Mouse (Mus musculus) forebrain, postnatal 0 days (tissue): ENCODE data around the gene Cdh22. TPM values are rescaled to one million over a fixed set of nuclear protein-coding genes. Genes with fewer than 3 reads are reported as not detected.

ENCODE experiments used
- ATAC-seq: fragments of 200-750 bp; cut with Nextera tagmentation; 2 replicates; pipeline ENCODE4 v1.8.0; 2017; ENCODE audit warnings: mild to moderate bottlenecking, moderate library complexity
- DNase-seq: peaks from one replicate; pipeline ENCODE4 v3.0.0-alpha.2; 2015
- H3K27ac ChIP-seq: fragments of 300-500 bp; sonication (generic); 2 replicates; pipeline ENCODE4 v1.5.1; 2014; ENCODE audit warnings: low read depth, mild to moderate bottlenecking, antibody characterized with exemption, low read length, moderate library complexity, mixed read lengths
- H3K27me3 ChIP-seq: fragments of 300-500 bp; sonication (generic); 2 replicates; pipeline ENCODE4 v1.6.1; 2014; ENCODE audit warnings: mild to moderate bottlenecking, low read length, mixed read lengths; ENCODE audit not compliant: insufficient read depth
- H3K36me3 ChIP-seq: fragments of 300-500 bp; sonication (generic); 2 replicates; pipeline ENCODE4 v1.6.1; 2014; ENCODE audit warnings: mild to moderate bottlenecking, moderate library complexity; ENCODE audit not compliant: insufficient read depth
- H3K4me1 ChIP-seq: fragments of 300-500 bp; sonication (generic); 2 replicates; pipeline ENCODE4 v1.6.1; 2014; ENCODE audit warnings: antibody characterized with exemption; ENCODE audit not compliant: insufficient read depth
- H3K4me2 ChIP-seq: fragments of 300-500 bp; sonication (generic); 2 replicates; pipeline ENCODE4 v1.6.1; 2014; ENCODE audit warnings: low read depth, mild to moderate bottlenecking, moderate library complexity
- H3K4me3 ChIP-seq: fragments of 300-500 bp; sonication (generic); 2 replicates; pipeline ENCODE4 v1.5.1; 2014; ENCODE audit warnings: low read depth, low read length, mixed read lengths
- H3K9ac ChIP-seq: fragments of 300-500 bp; sonication (generic); 2 replicates; pipeline ENCODE4 v1.6.1; 2014; ENCODE audit warnings: mild to moderate bottlenecking
- H3K9me3 ChIP-seq: fragments of 300-500 bp; sonication (generic); 2 replicates; pipeline ENCODE4 v1.6.1; 2016; ENCODE audit warnings: low read length
- CTCF ChIP-seq: sonication (generic); IDR thresholded peaks from 2 replicates; pipeline ENCODE4 v1.5.1; 2016; ENCODE audit warnings: antibody characterized with exemption, control low read depth, low read depth
- WGBS: fragments of 180-500 bp; shearing (Covaris S2); extraction: QIAGEN DNeasy Blood & Tissue Kit; methylation state at CpG from one replicate; pipeline ENCODE4 v1.1.7; 2014; 5-methylcytosine and 5-hydroxymethylcytosine counted together
- polyA plus RNA-seq: library from polyadenylated mRNA; unstranded; fragments of >200 nt; fragmentation: Nextera tagmentation; extraction: Ambion mirVana; gene quantifications from 2 replicates; pipeline ENCODE4 v1.2.1, GENCODE M21; 2015
- total RNA-seq: library from RNA; depleted of rRNA; stranded (reverse); fragments of >200 nt; gene quantifications from 2 replicates; pipeline ENCODE4 v1.2.3, GENCODE M21; 2014

The Cdh22 gene
- total and polyA plus RNA-seq, 2 experiments from 2014 or later, result 10.4 to 24.6 TPM

DNA sequence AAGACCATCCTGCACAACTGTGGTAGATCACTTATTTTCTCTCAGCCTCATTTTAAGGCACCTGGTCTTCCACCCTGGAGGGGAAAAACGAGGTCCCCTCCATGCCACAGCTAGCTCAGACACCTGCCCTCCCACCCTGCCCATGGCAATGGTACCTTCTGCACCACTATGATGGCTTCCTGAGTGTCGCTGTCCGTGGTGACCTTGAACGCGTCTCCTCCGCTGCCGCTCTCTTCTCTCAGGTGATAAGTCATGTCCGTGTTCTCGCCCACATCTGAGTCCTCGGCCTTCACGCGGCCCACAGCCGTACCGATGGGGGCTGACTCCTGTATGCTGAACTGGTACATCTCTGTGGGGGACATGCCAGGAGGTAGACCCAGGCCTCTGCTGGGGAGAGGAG is 91.2 kb downstream of the Cdh22 start:
- Histone ChIP-seq H3K27ac (no peak overlapping the region), H3K4me2 (no peak overlapping the region), H3K4me3 (no peak overlapping the region), H3K9ac (no peak overlapping the region), H3K36me3 (no peaks in the 10 kb centered on the region), H3K4me1 (no peaks in the 10 kb centered on the region), H3K27me3 (no peaks in the 10 kb centered on the region), H3K9me3 (no peaks in the 10 kb centered on the region)
- no peak for DNase-seq
- 87% methylated on average over 14 of the region's 14 CpGs for WGBS
- no peak for TF ChIP-seq CTCF
- ATAC-seq, result no peak

DNA sequence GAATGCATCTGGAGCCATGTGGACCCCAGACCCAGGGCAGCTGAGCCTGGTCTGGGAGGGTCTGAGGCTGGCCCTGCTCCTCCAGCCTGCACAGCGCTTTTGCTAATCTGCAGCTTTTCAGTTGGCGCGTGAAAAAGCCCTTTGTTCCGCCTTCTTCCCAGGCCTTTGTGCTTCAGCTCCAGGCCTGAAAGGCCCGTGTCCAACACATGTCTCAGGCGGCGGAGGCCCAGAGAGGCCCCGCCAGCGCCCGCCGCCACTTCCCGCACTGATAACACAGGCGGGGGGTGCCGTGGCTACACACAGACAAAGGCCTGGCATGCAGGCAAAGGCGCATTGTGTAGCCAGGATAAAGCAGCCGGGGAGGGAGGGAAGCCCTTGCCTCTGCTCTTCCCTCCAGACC is 98.6 kb downstream of the Cdh22 start:
- H3K4me2 ChIP-seq, result no peak overlapping the region
- no peak for TF ChIP-seq CTCF
- 8% methylated on average over 16 of the region's 16 CpGs for WGBS
- H3K9me3 ChIP-seq, result no peaks in the 10 kb centered on the region
- H3K4me1 ChIP-seq, result no peaks in the 10 kb centered on the region; the same call in 1 of the 2 replicates
- peak; percentile 71 for ATAC-seq
- peak overlapping the region; percentile 66 for H3K27ac ChIP-seq
- DNase-seq, result peak; percentile 65
- H3K9ac ChIP-seq, result peak overlapping the region; percentile 35; the same call in 1 of the 2 replicates
- no peaks in the 10 kb centered on the region for H3K36me3 ChIP-seq
- no peak overlapping the region for H3K4me3 ChIP-seq
- no peaks in the 10 kb centered on the region for H3K27me3 ChIP-seq

DNA sequence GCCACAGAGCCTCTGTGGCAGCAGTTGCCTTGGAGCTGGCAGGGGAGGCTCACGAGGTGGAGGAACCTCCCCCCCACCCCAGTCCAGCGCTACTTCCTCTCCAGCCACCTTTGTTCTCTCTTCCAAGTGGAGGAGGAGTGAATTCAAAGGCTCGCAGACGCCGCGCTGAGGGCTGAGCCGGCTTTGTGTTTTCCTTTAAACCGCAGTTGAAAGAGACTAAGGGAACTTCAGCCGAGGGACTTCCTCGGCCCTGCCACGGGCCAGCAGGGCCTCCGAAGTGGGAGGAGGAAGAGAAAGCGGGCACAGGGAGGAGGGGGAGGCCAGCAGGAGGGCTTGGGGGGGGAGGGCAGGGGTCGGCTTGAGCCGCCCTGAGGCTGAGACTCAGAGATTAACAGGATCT is 101.1 kb downstream of the Cdh22 start:
- 3% methylated on average over 15 of the region's 15 CpGs for WGBS
- no peaks in the 10 kb centered on the region for H3K27me3 ChIP-seq
- TF ChIP-seq CTCF, result no peak
- H3K4me3 ChIP-seq, result no peak overlapping the region
- no peak overlapping the region for H3K9ac ChIP-seq
- H3K4me2 ChIP-seq, result no peak overlapping the region
- ATAC-seq (peak; percentile 48), DNase-seq (peak; percentile 39)
- no peaks in the 10 kb centered on the region for H3K9me3 ChIP-seq
- H3K27ac ChIP-seq, result no peak overlapping the region
- no peaks in the 10 kb centered on the region for H3K36me3 ChIP-seq
- no peaks in the 10 kb centered on the region; the same call in 1 of the 2 replicates for H3K4me1 ChIP-seq

DNA sequence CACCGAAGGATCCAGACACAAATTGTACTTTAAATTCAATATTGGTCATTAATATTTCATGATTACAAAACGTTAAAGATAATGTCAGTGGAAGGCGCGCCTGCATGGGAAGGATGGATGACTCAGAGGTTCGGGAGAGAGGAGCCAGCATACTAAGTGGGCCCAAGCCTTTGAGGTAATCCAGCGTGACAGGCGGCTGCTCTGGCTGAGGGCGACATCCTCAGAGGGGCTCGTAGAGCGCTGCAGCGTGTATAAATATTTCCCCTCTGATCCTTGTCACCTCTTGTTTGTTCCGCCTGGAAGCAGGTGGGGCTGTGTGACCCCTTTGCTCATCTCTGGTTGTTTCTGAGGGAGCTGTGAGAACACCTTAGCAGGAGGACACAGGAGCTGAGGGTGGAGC is 103.2 kb downstream of the Cdh22 start:
- no peak for DNase-seq
- WGBS, result 32% methylated on average over 12 of the region's 12 CpGs
- no peak overlapping the region for H3K27ac ChIP-seq

DNA sequence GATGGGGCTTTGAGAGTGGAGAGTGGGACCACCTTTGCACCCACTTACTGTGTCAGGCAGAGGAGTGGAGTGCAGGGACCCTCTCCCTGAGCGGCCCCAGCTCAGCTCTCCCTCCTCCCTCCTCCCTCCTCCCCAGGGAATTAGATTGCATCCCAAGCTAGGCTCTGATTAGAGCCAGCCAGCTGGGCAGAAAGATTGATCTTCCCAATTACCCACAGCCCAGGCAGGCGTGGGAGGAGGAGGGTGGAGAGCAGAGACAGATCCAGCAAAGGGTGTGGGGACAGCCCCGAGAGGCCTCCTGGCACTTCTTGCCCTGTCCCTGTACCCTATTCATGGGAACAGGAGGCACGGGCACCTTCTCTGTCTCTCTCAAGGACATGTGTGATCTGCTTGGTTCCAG is 105.5 kb downstream of the Cdh22 start:
- Histone ChIP-seq H3K9me3 (no peaks in the 10 kb centered on the region), H3K4me2 (no peak overlapping the region), H3K4me1 (no peaks in the 10 kb centered on the region), H3K4me3 (no peak overlapping the region), H3K36me3 (no peaks in the 10 kb centered on the region), H3K27ac (no peak overlapping the region), H3K9ac (no peak overlapping the region), H3K27me3 (no peaks in the 10 kb centered on the region)
- WGBS, result 46% methylated on average over 4 of the region's 4 CpGs
- TF ChIP-seq CTCF, result no peak
- ATAC-seq (peak; percentile 14; the same call in 1 of the 2 replicates), DNase-seq (no peak)

More for the DNA sequence above, 103.2 kb downstream of the Cdh22 start:
- TF ChIP-seq CTCF, result no peak
- Histone ChIP-seq H3K4me1 (no peaks in the 10 kb centered on the region; the same call in 1 of the 2 replicates), H3K4me3 (no peak overlapping the region), H3K27me3 (no peaks in the 10 kb centered on the region), H3K4me2 (no peak overlapping the region), H3K9me3 (no peaks in the 10 kb centered on the region), H3K9ac (no peak overlapping the region), H3K36me3 (no peaks in the 10 kb centered on the region)
- no peak for ATAC-seq

DNA sequence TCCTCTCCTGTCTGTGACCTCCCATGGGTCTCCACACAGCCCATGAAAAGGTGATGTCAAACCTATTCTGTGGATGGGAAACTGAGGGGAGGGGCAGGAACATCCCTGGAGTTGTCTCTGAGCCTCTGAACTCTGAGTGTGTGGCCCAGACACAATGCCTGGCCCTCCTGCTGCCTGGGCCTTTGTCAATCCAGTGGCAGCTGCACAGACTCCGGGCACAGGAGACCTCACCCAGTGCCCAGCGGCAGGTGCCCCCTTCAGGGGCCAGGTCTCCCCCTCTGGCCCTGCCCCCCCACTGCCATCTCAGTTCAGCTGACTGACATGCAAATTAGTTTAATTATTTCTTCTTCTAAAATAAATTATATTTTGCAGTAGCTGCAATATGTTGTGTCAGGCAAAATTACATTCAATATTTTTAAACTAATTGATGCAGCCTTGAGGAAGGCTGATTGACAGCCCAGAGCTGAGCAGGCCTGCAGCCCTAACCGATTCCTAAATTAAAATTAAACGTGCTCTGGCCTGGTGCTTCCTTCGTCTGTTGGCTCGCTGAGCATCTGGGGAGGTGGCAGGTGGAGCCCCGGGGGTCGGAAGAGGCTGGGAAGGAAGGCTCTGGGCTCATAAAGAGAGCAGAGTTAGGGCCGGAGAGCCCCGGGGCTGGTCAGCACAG is 107.6 kb downstream of the Cdh22 start:
- H3K36me3 ChIP-seq, result no peaks in the 10 kb centered on the region
- WGBS, result 18% methylated on average over 10 of the region's 10 CpGs
- DNase-seq, result no peak
- H3K4me1 ChIP-seq, result no peaks in the 10 kb centered on the region
- ATAC-seq, result peak; percentile 53; the same call in 1 of the 2 replicates
- no peak overlapping the region for H3K27ac ChIP-seq
- no peaks in the 10 kb centered on the region for H3K9me3 ChIP-seq
- H3K4me2 ChIP-seq, result no peak overlapping the region
- H3K9ac ChIP-seq, result no peak overlapping the region
- H3K4me3 ChIP-seq, result no peak overlapping the region
- no peak for TF ChIP-seq CTCF
- no peaks in the 10 kb centered on the region for H3K27me3 ChIP-seq

DNA sequence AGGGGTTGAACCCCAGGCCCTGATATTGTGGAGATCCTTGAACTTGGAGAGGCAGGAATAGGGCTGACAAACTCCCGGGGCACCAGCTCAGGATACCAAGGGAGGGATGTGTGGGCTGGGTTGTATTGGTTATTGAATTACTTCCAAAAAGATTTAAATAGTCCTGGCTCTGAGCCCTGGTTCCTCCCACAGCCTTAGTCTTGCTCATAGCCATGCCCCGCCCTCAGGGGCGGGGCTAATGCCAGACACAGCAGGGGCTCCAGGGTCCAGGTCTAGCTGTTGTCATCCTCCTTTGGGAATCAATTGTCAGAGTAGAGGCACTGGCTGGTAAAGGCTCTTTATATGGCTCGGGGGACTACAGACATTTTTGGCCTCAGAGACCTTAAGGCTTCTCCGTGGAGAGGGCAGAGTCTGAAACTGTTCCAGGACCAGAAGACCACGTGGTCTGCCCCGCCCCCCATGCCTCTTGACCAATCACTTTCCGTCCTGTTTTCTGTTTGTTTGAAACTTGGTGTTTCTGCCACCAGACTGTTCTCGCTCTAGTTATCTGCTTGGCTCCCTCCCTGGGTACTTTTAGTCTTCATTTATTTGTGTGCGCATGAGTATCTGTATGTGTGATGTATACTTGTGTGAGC is 113.3 kb downstream of the Cdh22 start:
- H3K9ac ChIP-seq, result no peak overlapping the region
- DNase-seq (peak; percentile 42), ATAC-seq (peak; percentile 20; the same call in 1 of the 2 replicates)
- H3K27me3 ChIP-seq, result no peaks in the 10 kb centered on the region
- TF ChIP-seq CTCF, result no peak
- 27% methylated on average over 10 of the region's 10 CpGs for WGBS
- H3K36me3 ChIP-seq, result no peaks in the 10 kb centered on the region
- H3K4me3 ChIP-seq, result no peak overlapping the region
- no peaks in the 10 kb centered on the region; the same call in 1 of the 2 replicates for H3K4me1 ChIP-seq
- no peak overlapping the region for H3K4me2 ChIP-seq
- H3K9me3 ChIP-seq, result no peaks in the 10 kb centered on the region
- H3K27ac ChIP-seq, result no peak overlapping the region
